Mouse (Mus musculus) retina, adult 2 months (tissue): ENCODE measurements around the gene Platr17.
"Not testable (repeated sequence)": the region's sequence is repeated elsewhere in the genome, so short reads cannot be mapped to it uniquely, and the experiment has no call there.

Experiments
- DNase-seq: peaks from one replicate; pipeline ENCODE4 v3.0.0-alpha.2; 2012; ENCODE audit warnings: low read depth, low spot score

The Platr17 gene

DNA sequence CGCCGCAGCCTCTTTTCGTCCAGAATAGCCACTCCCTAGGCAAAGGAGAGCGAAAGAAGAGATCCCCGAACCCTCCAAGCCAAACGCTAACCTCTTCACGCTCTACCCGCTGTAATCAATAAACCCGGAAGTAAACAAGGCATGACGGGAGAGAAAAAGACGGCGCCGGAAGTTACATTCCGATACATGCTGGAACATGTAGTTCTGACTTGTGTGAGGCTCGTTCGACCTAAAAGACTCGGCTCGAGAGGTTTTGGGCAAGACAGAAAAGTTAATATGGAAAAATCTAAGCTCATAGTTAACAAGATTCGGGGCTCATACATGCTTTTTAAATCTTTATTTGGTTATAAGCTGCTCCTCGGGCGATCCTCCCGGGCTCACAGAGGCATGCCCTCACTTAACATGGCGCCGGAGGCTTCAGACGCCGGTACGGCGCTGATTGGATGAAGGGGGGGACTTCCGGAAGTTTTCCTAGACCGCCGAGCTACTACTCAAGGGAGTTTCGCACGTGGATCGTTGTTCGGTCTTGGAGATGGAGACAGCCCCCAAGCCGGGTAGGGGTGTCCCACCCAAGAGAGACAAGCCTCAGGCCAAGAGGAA lies 35.4 kb downstream of the Platr17 start, which contains the start of the genes Pfdn6 and Wdr46:
Gene Pfdn6, minus strand, starts transcription at position 138 of the 600 bp plus-strand sequence.
Gene Wdr46, plus strand, starts transcription at position 455 of the 600 bp plus-strand sequence.
- DNase-seq = peak; percentile 87

DNA sequence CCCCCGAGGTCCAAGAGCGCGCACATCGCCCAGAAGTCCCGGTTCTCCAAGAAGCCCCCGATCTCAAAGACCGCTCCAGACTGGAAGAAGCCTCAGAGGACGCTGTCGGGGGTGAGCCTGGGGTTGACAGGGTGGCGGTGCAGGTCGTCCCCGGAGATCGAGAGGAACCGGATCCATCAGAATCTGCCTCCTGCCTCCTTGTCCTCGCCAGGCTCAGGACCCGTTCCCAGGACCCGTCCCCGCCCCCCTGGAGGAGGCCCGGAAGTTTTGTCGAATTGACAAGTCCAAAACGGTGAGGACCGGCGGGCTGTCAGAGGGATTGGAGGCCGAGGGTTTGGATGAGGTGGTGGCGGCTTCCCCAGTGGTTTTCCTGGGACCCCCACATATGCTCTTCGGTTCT lies 36.0 kb downstream of the Platr17 start:
- DNase-seq = no peak

DNA sequence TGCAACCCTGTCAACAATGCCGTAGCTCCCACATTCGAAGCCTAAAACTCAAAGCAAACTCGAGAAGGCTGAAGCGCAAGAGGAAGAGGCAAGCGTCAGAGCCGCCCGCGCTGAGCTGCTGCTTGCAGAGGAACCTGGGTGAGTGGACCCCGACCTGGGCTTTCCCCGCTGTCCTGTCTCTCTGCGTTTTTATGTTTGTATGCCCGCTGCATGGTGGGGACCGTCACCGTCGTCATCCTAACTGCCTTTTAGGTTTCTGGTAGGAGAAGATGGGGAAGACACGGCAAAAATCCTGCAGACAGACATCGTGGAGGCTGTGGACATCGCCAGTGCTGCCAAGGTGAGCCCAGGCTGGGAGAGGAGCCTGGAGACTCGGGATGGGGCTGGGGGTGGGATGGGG lies 36.4 kb downstream of the Platr17 start:
- DNase-seq = no peak

DNA sequence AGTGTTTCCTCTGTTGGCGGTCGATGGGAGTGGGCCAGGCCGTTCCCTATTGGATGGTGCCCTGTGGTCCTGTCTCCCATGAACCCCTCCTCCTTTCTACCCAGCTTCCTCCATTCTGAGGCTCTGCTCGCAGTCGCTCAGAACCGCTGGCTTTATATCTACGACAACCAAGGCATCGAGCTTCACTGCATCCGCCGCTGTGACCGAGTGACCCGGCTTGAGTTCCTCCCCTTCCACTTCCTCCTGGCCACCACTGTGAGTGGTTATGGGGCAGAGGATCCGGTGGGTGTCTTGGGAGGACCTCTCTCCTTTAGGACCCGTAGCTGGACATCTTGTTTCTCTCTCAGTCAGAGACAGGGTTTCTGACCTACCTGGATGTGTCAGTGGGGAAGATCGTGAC lies 38.5 kb downstream of the Platr17 start:
- DNase-seq = no peak

- no peak for DNase-seq
Observed at GRCm38 (mm10) chr17:33947430-33948089, 42.6 kb downstream of the Platr17 start.

DNA sequence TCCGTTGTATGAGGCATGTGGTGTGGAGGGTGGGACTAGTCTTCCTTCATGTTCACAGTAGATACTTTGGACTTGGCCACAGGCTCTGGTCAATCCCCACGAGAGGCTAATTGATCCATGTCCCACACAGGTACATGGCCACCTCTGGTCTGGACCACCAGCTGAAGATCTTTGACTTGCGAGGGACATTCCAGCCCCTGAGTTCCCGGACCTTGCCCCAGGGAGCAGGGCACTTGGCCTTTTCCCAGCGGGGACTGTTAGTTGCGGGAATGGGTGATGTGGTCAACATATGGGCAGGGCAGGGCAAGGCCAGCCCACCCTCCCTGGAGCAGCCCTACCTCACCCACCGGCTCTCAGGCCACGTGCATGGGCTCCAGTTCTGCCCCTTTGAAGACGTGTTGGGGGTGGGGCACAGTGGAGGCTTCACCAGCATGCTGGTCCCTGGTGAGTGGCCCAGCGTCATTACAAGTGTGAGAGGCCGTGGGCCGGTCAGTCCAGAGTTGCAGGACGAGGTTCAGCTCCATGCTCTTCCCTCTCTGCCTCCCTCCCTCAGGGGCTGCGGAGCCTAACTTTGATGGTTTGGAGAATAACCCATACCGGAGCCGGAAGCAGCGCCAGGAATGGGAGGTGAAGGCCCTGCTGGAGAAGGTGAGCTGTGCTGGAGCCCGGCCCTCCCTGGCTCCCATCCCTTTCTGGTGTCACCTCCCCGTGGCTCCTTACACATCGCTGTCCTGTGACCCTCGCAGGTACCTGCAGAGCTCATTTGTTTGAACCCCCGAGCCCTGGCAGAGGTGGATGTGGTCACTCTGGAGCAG lies 43.4 kb downstream of the Platr17 start:
- no peak for DNase-seq

DNA sequence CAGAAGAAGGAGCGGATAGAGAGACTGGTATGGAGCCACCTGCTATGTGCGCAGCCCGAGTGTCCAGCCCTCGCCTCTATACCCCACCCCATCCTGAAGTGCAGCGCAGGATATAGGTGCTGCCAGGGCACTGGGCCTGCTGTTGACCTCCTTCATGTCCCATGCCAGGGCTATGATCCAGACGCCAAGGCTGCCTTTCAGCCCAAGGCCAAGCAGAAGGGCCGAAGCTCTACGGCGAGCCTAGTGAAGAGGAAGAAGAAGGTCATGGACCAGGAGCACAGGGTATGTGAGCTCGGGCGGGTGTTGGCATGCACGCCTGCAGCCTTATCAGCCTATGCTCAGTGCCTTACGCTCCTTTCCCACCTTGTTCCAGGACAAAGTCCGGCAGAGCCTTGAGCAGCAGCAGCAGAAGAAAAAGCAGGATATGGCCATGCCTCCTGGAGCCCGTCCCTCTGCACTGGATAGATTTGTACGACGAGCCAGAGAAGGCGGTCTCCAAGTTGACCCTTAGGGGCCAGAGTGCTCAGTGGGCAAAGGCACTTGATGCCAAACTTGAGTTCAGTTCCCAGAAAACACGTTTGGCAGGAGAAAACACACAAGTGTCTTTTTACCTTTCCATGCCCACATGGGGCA lies 44.1 kb downstream of the Platr17 start:
- DNase-seq = no peak

GRCm38 (mm10) chr17:33950131-33950625 lies 45.2 kb downstream of the Platr17 start:
- no peak for DNase-seq

- DNase-seq = no peak
Observed at GRCm38 (mm10) chr17:33951021-33951946, 46.3 kb downstream of the Platr17 start, which contains the start of gene B3galt4. Gene B3galt4, minus strand, starts transcription at chr17:33951488.

DNA sequence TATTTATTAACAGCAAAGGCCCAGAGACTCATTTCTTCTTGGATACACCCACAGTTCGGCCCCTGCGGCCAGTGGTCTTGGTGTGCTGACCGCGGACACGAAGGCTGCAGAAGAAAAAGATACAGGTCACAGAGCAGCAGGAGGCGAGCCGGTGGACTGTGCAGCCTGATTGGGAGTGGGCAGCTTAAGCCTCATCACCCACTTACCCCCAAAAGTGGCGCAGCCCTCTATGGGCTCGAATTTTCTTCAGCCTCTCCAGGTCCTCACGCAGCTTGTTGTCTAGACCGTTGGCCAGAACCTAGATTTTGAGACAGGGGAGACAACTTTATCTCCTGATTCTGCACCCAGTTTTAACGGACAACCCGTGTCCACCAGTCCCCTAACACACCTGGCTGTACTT lies 47.1 kb downstream of the Platr17 start:
- DNase-seq = not testable (repeated sequence)

DNA sequence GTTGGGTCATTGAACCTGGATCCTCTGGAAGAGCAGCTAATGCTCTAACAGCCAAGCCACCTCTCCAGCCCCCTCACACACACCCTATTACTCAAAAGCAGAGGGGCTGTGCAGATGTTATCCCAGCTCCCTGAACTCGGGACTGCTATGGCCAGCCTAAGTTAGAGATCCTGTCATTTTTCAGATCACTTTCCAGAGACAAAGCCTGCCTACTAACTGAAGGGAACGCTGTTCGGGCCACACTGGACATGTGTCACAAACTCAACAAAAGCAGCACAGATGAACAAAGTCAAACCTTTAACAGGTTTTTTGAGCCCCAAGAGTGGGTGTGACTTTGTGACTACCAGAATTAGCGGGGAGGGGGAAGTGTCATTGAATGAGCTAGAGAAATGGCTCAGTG lies 47.9 kb downstream of the Platr17 start:
- DNase-seq = no peak

GRCm38 (mm10) chr17:33953310-33953709 lies 48.4 kb downstream of the Platr17 start:
- DNase-seq = no peak

- DNase-seq = no peak
Observed at GRCm38 (mm10) chr17:33953961-33954565, 49.1 kb downstream of the Platr17 start.

DNA sequence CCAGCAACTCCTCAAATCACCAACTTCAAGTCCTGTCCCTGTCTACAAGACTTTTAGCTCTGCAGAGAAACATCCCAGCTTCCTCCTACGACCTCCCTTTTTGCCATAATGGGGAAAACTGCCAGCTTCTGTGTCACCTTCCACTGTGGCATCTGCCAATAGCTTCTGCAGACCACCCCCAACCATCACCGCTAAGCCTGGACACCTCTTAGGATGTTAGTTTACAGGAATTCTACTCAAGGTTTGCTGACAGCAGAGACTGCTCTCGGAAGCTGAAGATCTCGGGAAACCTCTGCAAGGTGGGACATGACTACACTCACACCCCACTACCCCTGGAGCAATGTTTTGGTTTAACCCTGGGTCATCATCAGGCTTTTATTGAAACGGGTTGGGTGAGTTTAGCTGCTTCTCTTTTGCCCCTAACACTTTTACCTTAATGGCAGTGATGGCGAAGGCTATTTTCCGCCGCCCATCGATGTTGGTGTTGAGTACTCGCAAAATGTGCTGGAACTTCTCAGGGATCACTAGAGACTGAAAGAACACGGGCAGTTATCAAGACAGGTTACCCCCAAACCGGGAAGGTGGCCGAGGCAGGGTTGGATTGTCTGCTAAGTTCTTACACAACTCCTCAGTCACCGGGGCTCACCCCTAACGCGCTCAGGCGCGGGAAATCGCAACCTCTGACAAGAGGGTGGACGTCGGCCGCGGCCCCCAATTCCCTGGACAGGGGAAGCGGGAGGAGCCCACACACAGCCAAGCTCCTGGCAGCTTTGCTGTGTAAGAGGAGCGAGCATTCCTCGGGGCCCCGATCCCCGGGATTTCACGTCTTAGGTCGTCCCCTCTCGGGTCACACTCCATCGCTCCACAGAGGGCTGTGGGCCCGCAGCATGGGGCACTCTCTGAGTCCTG lies 50.0 kb downstream of the Platr17 start:
- no peak for DNase-seq

DNA sequence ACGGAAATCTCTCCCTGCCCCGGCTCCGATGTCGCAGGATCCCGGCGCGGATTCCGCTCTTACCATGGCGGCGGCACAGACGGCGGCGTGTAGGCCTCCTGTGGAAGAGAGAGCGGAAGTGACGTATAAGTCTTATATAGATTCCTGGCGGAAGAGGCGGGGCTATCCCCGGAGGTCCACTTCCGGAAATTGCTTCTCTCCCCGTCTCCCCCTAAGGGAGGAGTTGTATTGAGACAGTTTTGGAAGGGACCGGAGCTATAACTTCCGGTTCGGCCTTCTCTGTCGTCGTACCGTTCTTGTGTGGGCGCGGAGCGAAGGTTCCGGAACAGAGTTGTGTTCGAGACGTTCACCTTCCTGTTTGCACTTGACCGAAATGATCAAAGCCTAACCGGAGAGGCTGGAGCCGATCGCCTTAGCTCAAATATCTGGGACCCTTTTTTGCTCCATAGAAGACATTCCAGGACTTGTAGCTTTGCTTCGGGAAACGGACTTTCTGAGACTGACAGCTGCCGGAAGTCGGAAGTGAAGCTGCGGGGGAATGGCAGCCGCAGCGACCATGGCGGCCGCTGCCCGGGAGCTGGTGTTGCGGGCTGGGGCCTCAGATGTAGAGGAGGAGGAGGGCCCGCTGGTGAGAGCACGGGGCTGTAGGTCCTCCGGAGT lies 50.8 kb downstream of the Platr17 start, which contains the start of the genes Vps52 and Rps18:
Gene Vps52, plus strand, starts transcription at position 258 of the 660 bp plus-strand sequence.
Gene Rps18, minus strand, starts transcription at position 447 of the 660 bp plus-strand sequence.
- DNase-seq = peak; percentile 98
